Mouse (Mus musculus) MEL (cell line): ENCODE data around the gene Cfap46. TPM values are rescaled to one million over a fixed set of nuclear protein-coding genes. Genes with fewer than 3 reads are reported as not detected.

Experiments used
- DNase-seq: peaks from one replicate; pipeline ENCODE4 v3.0.0; 2011; ENCODE audit warnings: low read depth, low spot score
- H3K27ac ChIP-seq: 2 replicates; pipeline ENCODE4 v1.5.1; 2012; ENCODE audit warnings: low read depth, mild to moderate bottlenecking, control low read depth, low read length, moderate library complexity; ENCODE audit not compliant: control insufficient read depth
- H3K27me3 ChIP-seq, 2 experiments: fragments of 150-350 bp in 1 of 2; sonication (generic) in 1 of 2; 2 replicates each; pipeline ENCODE4 v1.6.1; 2012; ENCODE audit warnings: low read length in 2 of 2, mild to moderate bottlenecking in 2 of 2, improper control_type of control experiment in 1 of 2, moderate library complexity in 1 of 2; ENCODE audit not compliant: insufficient read depth in 2 of 2, control insufficient read depth in 1 of 2
- H3K36me3 ChIP-seq, 2 experiments: 2 replicates each; pipeline ENCODE4 v1.6.1; 2012 to 2014; ENCODE audit warnings: low read length in 2 of 2, improper control_type of control experiment in 1 of 2, inconsistent platforms in 1 of 2, mild to moderate bottlenecking in 1 of 2; ENCODE audit not compliant: insufficient read depth in 2 of 2, control insufficient read depth in 1 of 2
- H3K4me1 ChIP-seq, 2 experiments: fragments of 150-350 bp in 1 of 2; sonication (generic) in 1 of 2; 2 replicates each; pipeline ENCODE4 v1.6.1; 2012; ENCODE audit warnings: low read length in 2 of 2, improper control_type of control experiment in 1 of 2, mild to moderate bottlenecking in 1 of 2; ENCODE audit not compliant: insufficient read depth in 2 of 2, control insufficient read depth in 1 of 2
- H3K4me3 ChIP-seq, 2 experiments: fragments of 150-350 bp in 1 of 2; sonication (generic) in 1 of 2; 2 replicates each; pipeline ENCODE4 v1.5.1; 2012; ENCODE audit warnings: low read depth in 2 of 2, low read length in 2 of 2, mild to moderate bottlenecking in 2 of 2, moderate library complexity in 2 of 2, control low read depth in 1 of 2, improper control_type of control experiment in 1 of 2; ENCODE audit not compliant: control insufficient read depth in 1 of 2, insufficient read depth in 1 of 2
- H3K79me2 ChIP-seq: 2 replicates; pipeline ENCODE4 v1.6.1; 2012; ENCODE audit warnings: mild to moderate bottlenecking, low read length, moderate library complexity; ENCODE audit not compliant: control insufficient read depth, poor library complexity, insufficient read depth
- H3K9ac ChIP-seq: 2 replicates; pipeline ENCODE4 v1.6.1; 2012; ENCODE audit warnings: low read depth, mild to moderate bottlenecking, control low read depth, low read length, moderate library complexity; ENCODE audit not compliant: control insufficient read depth, poor library complexity, severe bottlenecking
- H3K9me3 ChIP-seq: fragments of 150-350 bp; sonication (generic); replicated peaks from 2 replicates; pipeline ENCODE4 v1.6.1; 2012; ENCODE audit warnings: mild to moderate bottlenecking, low read length, improper control_type of control experiment, moderate library complexity; ENCODE audit not compliant: insufficient read depth
- EP300 ChIP-seq, 2 experiments: IDR thresholded peaks; 2 replicates each; pipeline ENCODE4 v1.6.1; 2011; ENCODE audit warnings: improper control_type of control experiment in 2 of 2, low read length in 2 of 2, low read depth in 1 of 2, mild to moderate bottlenecking in 1 of 2
- GABPA ChIP-seq: IDR thresholded peaks from 2 replicates; pipeline ENCODE4 v1.6.1; 2012; ENCODE audit warnings: low read depth, mild to moderate bottlenecking, inconsistent platforms, low read length, improper control_type of control experiment, moderate library complexity
- HCFC1 ChIP-seq: IDR thresholded peaks from 2 replicates; pipeline ENCODE4 v1.6.1; 2012; ENCODE audit warnings: low read depth, mild to moderate bottlenecking, inconsistent platforms, low read length, improper control_type of control experiment, moderate library complexity
- MAFK ChIP-seq: IDR thresholded peaks from 2 replicates; pipeline ENCODE4 v1.6.1; 2011; ENCODE audit warnings: low read depth, mild to moderate bottlenecking, low read length, improper control_type of control experiment, borderline replicate concordance
- MAZ ChIP-seq: IDR thresholded peaks from 2 replicates; pipeline ENCODE4 v1.6.1; 2012; ENCODE audit warnings: low read depth, mild to moderate bottlenecking, inconsistent platforms, low read length, improper control_type of control experiment
- MEF2A ChIP-seq: IDR thresholded peaks from 2 replicates; pipeline ENCODE4 v1.6.1; 2014; ENCODE audit warnings: low read depth, mild to moderate bottlenecking, inconsistent platforms, low read length, improper control_type of control experiment; ENCODE audit not compliant: poor library complexity, insufficient replicate concordance, severe bottlenecking; ENCODE audit errors: extremely low read depth
- MYC ChIP-seq: IDR thresholded peaks from 2 replicates; pipeline ENCODE4 v1.6.1; 2011; ENCODE audit warnings: low read depth, mild to moderate bottlenecking, low read length, improper control_type of control experiment, moderate library complexity
- NELFE ChIP-seq: IDR thresholded peaks from 2 replicates; pipeline ENCODE4 v1.6.1; 2011; ENCODE audit warnings: low read depth, low read length, improper control_type of control experiment
- NRF1 ChIP-seq: IDR thresholded peaks from 2 replicates; pipeline ENCODE4 v1.6.1; 2014; ENCODE audit warnings: low read depth, mild to moderate bottlenecking, inconsistent platforms, low read length, improper control_type of control experiment, moderate library complexity; ENCODE audit not compliant: poor library complexity, insufficient read depth, severe bottlenecking
- POLR2AphosphoS5 ChIP-seq: IDR thresholded peaks from 2 replicates; pipeline ENCODE4 v1.6.1; 2012; ENCODE audit warnings: low read depth, borderline replicate concordance, mild to moderate bottlenecking, inconsistent platforms, low read length, moderate library complexity, mixed read lengths
- RCOR1 ChIP-seq: IDR thresholded peaks from 2 replicates; pipeline ENCODE4 v1.6.1; 2012; ENCODE audit warnings: low read depth, mild to moderate bottlenecking, inconsistent platforms, low read length, improper control_type of control experiment
- SIN3A ChIP-seq: IDR thresholded peaks from 2 replicates; pipeline ENCODE4 v1.6.1; 2012; ENCODE audit warnings: low read length, improper control_type of control experiment, inconsistent platforms
- SMC3 ChIP-seq: IDR thresholded peaks from 2 replicates; pipeline ENCODE4 v1.6.1; 2011; ENCODE audit warnings: low read depth, low read length, improper control_type of control experiment
- TBP ChIP-seq: IDR thresholded peaks from 2 replicates; pipeline ENCODE4 v1.8.0; 2011; ENCODE audit warnings: low read depth, low read length, improper control_type of control experiment
- USF1 ChIP-seq: IDR thresholded peaks from 2 replicates; pipeline ENCODE4 v1.6.1; 2014; ENCODE audit warnings: low read depth, mild to moderate bottlenecking, inconsistent platforms, low read length, improper control_type of control experiment, moderate library complexity
- USF2 ChIP-seq, 2 experiments: IDR thresholded peaks; 2 replicates each; pipeline ENCODE4 v1.6.1; 2011 to 2012; ENCODE audit warnings: improper control_type of control experiment in 2 of 2, low read length in 2 of 2, borderline replicate concordance in 1 of 2, inconsistent platforms in 1 of 2, low read depth in 1 of 2, mild to moderate bottlenecking in 1 of 2; ENCODE audit not compliant: insufficient read depth in 1 of 2
- polyA plus RNA-seq, 2 experiments: library from polyadenylated mRNA; stranded (reverse) in 1 of 2; unstranded in 1 of 2; fragments of >175 nt in 1 of 2; fragments of >200 nt in 1 of 2; gene quantifications; 2 replicates each; pipeline versions ENCODE4 v1.2.1 to v1.2.4; 2012; ENCODE audit warnings: low replicate concordance in 2 of 2, low read depth in 1 of 2; ENCODE audit not compliant: insufficient read length in 2 of 2, insufficient read depth in 1 of 2, missing spikeins in 1 of 2
- total RNA-seq: library from RNA; depleted of rRNA; stranded (reverse); fragments of 300-350 nt; gene quantifications from 2 replicates; pipeline ENCODE4 v1.2.3, GENCODE M21; 2012

The Cfap46 gene
- total and polyA plus RNA-seq, 3 experiments = 0.03 to 0.04 TPM; not detected in 1

DNA sequence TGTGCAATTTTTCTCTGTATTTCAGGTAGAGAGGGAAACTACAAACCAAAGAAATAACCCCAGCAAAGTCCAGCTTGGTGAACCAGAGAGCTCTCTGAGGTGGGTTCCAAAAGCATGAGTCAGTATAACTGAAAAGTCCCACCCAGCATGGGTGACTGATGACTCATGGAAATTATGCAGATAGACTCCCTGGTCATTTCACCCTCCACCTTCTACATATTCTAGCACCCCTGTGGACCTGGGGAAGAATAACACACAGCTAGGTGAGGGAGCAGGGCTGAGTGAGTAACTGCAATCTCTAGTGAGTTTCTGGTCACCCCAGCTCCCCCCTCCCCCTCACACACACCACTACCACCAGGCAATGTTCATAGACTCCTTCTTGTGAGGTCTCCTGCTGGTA lies 28.2 kb upstream of the Cfap46 start:
- H3K9me3 ChIP-seq = no peaks in the 10 kb centered on the region
- TF ChIP-seq GABPA = no peak
- TF ChIP-seq USF2 (IDR thresholded peaks at IDR 0.05; ENCODE audit: borderline replicate concordance in 1 of 2, insufficient read depth in 1 of 2, low read depth in 1 of 2, low read length in 2 of 2) = no peak
- TF ChIP-seq SIN3A = no peak
- TF ChIP-seq NRF1 = no peak
- no peak for TF ChIP-seq EP300 (IDR thresholded peaks at IDR 0.05; ENCODE audit: low read depth in 1 of 2, low read length in 2 of 2)
- no peak for TF ChIP-seq MYC
- no peak for TF ChIP-seq TBP
- no peak for TF ChIP-seq SMC3
- TF ChIP-seq NELFE = no peak
- TF ChIP-seq RCOR1 = no peak
- no peak overlapping the region for H3K27ac ChIP-seq
- no peaks in the 10 kb centered on the region for H3K4me1 ChIP-seq
- no peaks in the 10 kb centered on the region for H3K79me2 ChIP-seq
- no peak overlapping the region for H3K4me3 ChIP-seq
- DNase-seq = no peak
- H3K36me3 ChIP-seq = no peaks in the 10 kb centered on the region
- H3K27me3 ChIP-seq = no peaks in the 10 kb centered on the region
- no peak overlapping the region for H3K9ac ChIP-seq

DNA sequence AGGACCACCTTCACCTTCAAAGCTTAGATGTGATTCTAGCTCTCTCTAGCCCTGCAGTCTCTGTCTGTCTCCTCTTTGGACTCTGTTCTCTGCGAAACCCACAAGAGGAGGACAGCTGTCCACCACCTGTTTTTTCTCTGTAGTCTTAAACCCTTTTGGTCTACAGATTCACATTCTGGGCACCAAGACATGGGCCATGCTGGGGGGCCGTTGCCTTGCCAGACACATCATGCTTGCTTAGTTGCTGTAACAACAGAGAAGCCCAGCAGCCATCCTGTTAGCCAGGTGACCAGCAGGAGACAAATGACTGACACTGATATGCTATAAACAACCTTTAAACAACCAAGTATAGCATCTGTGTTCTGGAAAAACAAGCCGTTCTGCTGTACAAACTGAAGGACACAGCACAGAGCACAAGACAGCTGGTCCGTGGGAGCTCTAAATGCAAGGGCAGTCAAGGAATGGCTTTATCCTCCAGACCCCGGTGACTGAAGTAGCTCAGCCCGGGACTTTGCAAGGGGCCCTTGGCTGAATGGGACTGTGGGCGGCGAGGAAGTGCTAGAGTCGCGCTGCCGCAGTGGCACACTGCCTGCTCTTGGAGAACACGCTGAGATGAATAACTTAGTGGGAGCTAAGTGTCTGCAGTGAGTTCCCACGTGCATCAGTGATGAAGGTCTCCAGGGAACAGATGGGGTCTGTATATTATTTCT lies 22.9 kb upstream of the Cfap46 start:
- no peak for DNase-seq
- no peaks in the 10 kb centered on the region for H3K79me2 ChIP-seq
- H3K36me3 ChIP-seq = no peaks in the 10 kb centered on the region
- H3K27ac ChIP-seq = no peak overlapping the region
- no peaks in the 10 kb centered on the region for H3K9me3 ChIP-seq
- TF ChIP-seq USF1 = no peak
- TF ChIP-seq TBP = no peak
- no peak for TF ChIP-seq POLR2AphosphoS5
- no peak for TF ChIP-seq MEF2A
- TF ChIP-seq SMC3 = no peak
- TF ChIP-seq MAZ = no peak
- TF ChIP-seq MAFK = no peak
- TF ChIP-seq HCFC1 = no peak
- no peak overlapping the region for H3K9ac ChIP-seq
- H3K27me3 ChIP-seq = no peaks in the 10 kb centered on the region
- no peaks in the 10 kb centered on the region for H3K4me1 ChIP-seq
- no peak overlapping the region for H3K4me3 ChIP-seq
